Mouse (Mus musculus): ENCODE measurements around the gene Pax1.

DNA sequence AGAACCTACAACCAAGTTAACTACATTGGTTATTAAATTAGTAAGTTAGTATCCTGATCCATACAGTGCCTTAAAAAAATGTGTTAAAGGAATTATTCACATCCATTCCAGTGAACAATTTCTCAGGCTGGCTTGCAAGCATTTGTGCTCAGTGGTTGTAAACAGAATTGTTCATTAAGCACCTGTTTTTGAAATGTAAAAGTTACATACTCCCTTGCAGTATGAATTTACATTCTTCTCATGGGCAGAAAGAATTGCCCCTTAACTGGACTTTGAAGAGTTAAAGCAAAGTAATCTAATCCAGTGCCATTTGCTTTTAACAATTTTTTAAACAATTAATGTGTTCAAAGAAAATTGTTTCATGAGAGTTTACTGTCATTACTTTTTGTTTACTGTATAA lies 9.6 kb downstream of the Pax1 start:
- no peak for TF ChIP-seq CTCF (IDR thresholded peaks at IDR 0.05; ENCODE audit: extremely low read depth, insufficient read depth, insufficient read length, insufficient replicate concordance)
- no peak for TF ChIP-seq POLR2A (IDR thresholded peaks at IDR 0.05; ENCODE audit: low read depth, low read length)

All from spleen, adult 2 months (tissue).